Mouse (Mus musculus) cerebellum, adult 11 months (tissue): ENCODE measurements around the gene Cfd.

ENCODE experiments used
- DNase-seq: peaks from one replicate; pipeline ENCODE4 v3.0.0; 2022

Cfd gene

DNA sequence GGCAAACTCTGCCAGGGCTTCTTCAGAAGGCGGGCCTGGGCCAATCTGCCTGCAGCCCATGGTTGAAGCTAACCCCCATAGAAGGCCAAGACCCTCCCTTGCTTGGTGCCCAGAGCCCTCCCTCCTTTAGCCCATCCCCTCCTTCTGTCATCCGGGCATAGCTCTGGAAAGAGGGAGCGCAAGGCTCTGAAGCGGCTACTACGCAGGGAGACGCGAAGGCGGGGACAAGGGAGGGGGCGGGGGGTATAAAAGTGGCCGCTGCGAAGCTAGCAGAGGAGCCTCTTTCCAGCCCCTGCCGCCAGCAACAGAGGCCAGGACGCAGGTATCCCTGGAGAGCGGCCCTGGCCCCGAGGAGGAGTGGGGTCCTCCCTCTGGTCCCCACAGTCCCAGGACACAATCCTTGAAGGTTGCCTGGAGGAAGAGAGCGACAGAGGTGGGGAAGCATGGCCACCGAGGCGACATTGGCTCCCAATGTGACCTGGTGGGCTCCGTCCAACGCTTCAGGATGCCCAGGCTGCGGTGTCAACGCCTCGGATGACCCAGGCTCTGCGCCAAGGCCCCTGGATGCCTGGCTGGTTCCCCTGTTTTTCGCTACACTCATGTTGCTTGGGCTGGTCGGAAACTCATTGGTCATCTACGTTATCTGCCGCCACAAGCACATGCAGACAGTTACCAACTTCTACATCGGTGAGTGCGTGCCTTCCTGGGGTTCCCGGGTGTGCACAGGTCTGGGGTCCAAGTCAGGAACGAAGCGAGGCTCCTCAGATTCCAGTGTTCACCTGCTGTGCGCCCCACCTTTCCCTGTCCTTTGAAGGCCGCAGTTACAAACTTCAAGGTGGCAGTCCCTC, 27.8 kb downstream of the Cfd start:
- DNase-seq = peak; percentile 52

GRCm38 (mm10) chr10:79919251-79919849, 28.7 kb downstream of the Cfd start:
- peak; percentile 31 for DNase-seq

DNA sequence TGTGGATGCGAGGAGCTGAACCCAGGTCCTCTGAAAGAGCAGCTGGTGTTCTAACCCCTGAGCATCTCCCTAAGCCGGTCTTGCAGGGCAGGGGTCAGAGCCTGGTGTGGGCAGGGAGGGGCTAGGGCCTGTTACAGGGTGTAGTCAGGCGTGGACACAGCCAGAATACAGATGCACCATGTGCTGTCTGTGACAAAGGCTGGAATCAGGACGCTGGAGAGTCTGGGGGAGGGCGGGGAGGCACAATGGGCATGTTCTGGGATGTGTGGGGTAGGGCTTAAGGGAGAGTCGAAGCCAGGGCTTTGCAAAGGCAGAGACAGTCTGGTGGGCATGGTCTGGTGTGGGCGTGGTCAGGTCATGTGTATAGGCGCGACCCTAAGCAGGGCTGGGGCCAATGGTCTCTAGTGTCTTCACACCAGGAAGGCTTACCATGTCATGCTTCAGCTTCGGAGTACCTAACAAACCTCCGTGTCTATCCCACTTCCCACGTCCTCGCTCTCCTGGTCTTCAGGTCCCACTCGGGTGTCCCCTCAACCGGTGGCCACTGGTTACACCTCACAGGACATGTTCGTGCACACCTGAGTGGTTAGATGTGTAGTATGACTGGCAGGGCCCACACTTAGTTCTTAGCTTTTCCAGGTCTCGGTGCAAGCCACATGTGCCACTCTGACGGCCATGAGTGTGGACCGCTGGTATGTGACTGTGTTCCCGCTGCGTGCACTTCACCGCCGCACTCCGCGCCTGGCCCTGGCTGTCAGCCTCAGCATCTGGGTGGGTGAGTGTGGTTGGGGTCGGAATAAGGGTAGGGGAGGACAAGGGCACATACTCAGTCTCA, 29.6 kb downstream of the Cfd start:
- peak; percentile 34 for DNase-seq

DNA sequence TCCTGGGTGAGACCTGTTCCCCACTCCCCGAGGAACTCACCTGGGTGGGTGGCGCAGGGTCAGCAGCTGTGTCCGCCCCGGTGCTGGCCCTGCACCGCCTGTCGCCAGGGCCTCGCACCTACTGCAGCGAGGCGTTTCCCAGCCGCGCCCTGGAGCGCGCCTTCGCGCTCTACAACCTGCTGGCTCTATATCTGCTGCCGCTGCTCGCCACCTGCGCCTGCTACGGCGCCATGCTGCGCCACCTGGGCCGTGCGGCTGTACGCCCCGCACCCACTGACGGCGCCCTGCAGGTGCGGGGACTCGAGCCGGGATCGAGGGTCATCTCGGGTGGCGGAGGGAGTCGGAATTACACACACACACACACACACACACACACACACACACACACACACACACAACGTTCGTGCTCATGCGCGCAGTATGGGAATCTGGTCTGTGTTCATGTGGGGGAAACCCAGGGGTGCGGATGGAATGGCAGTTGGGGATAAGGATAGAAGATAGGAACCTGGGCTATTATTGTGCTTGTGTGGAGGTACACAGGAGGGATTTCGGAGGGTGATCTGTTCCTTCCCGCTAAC, 30.4 kb downstream of the Cfd start, which contains the start of gene R3hdm4:
TSS of gene R3hdm4 (minus strand) at position 251 of the 578 bp plus-strand sequence.
- peak; percentile 38 for DNase-seq

GRCm38 (mm10) chr10:79921572-79921971, 30.9 kb downstream of the Cfd start:
- peak; percentile 37 for DNase-seq

GRCm38 (mm10) chr10:79924998-79925784, 34.5 kb downstream of the Cfd start:
- DNase-seq = peak; percentile 95

- no peak for DNase-seq
Observed at GRCm38 (mm10) chr10:79925785-79926490, 35.3 kb downstream of the Cfd start.

DNA sequence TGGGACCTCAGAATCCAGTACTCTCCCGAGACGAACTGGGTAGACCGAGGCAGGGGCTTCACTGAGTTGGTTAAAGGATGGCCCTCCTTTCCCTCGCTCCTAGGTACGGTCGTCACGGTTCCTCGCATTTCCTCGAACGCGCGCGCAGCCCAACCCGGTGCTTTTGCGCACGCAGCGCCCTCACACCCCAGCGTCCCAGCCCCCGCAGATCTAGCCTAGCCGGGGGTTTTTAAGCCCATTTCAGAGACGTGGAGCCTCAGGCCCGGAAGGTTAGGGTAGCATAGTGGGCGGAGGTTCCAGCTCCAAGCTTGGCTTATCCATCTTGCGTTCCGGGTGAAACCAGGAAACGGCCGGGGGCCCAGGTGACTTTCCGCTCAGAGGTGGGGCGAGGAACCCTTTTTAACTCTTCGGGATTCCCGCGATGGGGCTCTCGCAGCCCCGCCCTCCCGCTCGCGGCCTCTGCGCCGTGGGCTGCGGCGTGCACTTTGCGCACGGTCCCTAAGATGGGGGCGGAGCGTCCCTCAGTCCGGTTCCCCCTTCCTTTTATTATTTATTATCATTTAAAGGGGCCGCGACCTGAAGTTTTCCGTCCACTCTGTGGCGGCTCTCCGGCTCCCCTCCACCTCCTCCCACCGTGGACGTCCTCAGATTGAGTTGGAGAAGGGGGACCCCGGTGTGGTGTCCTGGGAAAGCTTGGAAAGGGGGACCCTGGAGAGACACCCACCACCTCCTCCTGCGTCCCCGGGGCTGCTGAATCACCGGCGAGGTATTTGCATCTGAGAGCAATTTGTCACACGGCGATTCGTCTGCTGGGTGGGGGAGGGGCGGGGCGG, 36.1 kb downstream of the Cfd start, which contains the start of gene Arid3a:
TSS of gene Arid3a (plus strand) at position 553 of the 833 bp plus-strand sequence.
- peak; percentile 87 for DNase-seq

- peak; percentile 54 for DNase-seq
Observed at GRCm38 (mm10) chr10:79927324-79928029, 36.8 kb downstream of the Cfd start.

DNA sequence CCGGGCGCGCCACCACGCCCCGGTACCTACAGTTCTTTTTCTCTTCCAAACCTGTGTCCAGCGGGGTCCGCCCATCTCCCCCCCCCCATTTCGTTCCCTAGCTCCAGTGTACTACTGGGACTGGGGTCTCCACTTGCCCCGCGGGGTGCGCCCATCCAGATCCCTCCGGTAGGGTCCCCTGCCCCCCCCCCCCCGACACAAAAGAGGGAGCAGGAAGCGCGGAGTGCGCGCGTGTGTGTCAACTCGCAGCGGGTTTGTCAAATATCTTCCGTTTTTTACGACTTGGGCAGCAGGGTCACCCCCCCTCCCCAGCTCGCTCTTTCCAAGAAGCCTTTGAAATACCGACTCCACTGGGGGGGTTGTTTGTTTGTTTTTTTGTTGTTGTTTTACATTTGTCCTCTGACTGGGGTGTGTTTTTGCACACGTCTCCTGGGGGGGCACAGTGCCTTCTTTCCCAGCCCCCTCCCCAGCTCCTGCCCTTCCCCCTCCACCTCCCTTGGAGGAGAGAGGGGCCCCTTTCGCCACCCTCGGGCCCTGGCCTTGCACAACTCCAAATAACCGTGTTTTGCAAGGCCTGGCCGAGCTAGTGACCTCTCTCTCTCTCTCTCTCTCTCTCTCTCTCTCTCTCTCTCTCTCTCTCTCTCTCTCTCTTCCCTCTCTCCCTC, 37.5 kb downstream of the Cfd start:
- peak; percentile 32 for DNase-seq

GRCm38 (mm10) chr10:79928907-79929701, 38.5 kb downstream of the Cfd start:
- DNase-seq = no peak

- DNase-seq = peak; percentile 30
Observed at GRCm38 (mm10) chr10:79929967-79930825, 39.5 kb downstream of the Cfd start.

GRCm38 (mm10) chr10:79930826-79931186, 40.2 kb downstream of the Cfd start:
- DNase-seq = no peak

GRCm38 (mm10) chr10:79931797-79932196, 41.1 kb downstream of the Cfd start:
- DNase-seq = no peak

DNA sequence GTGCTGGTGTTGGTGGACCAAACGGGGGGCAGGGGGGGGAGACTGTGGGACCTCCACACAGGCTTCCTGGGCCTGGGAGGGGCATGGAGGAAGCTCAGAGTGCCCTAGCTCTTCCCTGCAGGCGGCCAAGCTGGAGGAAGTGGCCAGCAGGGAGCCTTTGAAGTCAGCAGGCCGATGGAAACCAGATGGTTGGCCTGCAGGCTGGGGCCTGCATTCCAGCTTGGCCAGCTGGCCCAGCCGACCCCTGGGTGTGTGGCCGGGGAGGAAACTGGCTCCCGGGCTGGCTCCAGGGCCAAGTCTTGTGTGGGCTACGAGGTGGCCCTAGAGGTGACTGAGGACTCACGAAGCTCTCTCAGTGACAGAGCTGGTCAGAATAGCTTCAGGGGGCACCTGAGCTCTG, 42.1 kb downstream of the Cfd start:
- DNase-seq = peak; percentile 61

GRCm38 (mm10) chr10:79933145-79933679, 42.6 kb downstream of the Cfd start:
- DNase-seq = no peak

GRCm38 (mm10) chr10:79933861-79934260, 43.2 kb downstream of the Cfd start:
- no peak for DNase-seq
